In the genomic region with DNA sequence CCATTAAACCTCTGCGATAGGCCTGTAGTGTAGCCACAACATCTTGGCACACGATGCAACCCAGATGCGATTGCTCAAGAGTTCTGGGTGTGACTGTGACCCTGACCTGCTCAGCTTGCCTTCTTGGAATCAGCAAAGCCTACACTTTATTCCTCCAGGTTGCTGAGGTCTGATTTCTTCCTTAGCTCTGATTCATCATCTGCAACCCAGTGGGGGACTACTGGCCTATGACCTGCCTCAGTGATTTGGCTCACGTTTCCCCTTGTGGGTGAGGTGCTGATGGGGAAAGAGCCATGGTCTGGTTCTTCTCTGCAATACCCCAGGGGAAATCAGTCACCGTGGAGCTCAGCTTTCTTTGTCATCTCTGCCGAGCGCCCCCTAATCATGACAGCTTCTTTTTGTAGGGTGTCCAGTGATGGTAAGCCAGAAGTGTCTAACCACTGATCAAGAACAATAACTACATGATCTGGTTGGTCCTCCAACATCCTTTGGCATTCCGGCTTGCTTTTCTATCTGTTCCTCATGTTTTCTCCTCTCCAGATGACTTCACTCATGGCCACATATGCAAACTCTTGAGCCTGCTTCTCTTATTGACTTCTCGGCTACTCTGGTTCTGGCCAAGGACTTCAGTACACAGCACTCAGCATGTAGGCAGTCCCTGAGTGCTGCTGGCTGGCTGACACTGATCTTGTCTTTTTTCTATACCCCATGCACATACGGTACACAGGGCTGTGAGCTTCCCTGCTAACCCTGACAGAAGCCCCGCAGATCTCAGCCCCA, we compare ENCODE assay signal across 11 mouse cellular contexts.
A peak's percentile ranks its signal among the peaks of the same experiment; 100 is the strongest.
DNase-seq lines count a peak whose midpoint lies in the region; ATAC-seq and TF ChIP-seq lines count a peak whose summit lies in the region.
"Had no signal": no experiment of that assay in that cellular context is flagged by ENCODE, and none has a peak within 500 bp of the region (broad histone marks: within the 10 kb centered on the region; RNA-seq: fewer than 3 reads in every experiment).

No protein-coding gene starts in this region.

- no peak overlapping the region for H3K4me3 ChIP-seq in gastrocnemius, adult 2 months
- no peak overlapping the region for H3K4me3 ChIP-seq in limb, embryonic 10.5 days
- H3K4me3 ChIP-seq in liver, postnatal 0 days (ENCODE audit: low read depth, low read length): no peak overlapping the region
- H3K4me3 ChIP-seq: erythroblast, embryonic 14.5 days; hindbrain, embryonic 12.5 days; limb, embryonic 12.5 days had no signal

- no peak for TF ChIP-seq CTCF in gastrocnemius, adult 2 months (IDR thresholded peaks at IDR 0.05)
- TF ChIP-seq CTCF in liver, postnatal 0 days (IDR thresholded peaks at IDR 0.05; ENCODE audit: low read depth): no peak

- 0 out of 2 replicates have a peak, but pooled peaks cover 7% of the 10 kb centered on the region for H3K36me3 ChIP-seq in limb, embryonic 10.5 days
- H3K36me3 ChIP-seq in liver, postnatal 0 days (replicated peaks; ENCODE audit: insufficient read depth, low read length): no peaks in the 10 kb centered on the region
- H3K36me3 ChIP-seq: hindbrain, embryonic 12.5 days; limb, embryonic 12.5 days had no signal

- 76% methylated on average over 11 of the region's 11 CpGs for WGBS in limb, embryonic 10.5 days
- 73% methylated on average over 11 of the region's 11 CpGs for WGBS in liver, postnatal 0 days (ENCODE audit: insufficient replicate concordance)

- H3K4me1 ChIP-seq in limb, embryonic 10.5 days: peaks cover 26% of the 10 kb centered on the region
- no peaks in the 10 kb centered on the region for H3K4me1 ChIP-seq in liver, postnatal 0 days (ENCODE audit: insufficient read depth)

- peak overlapping the region; percentile 63 for H3K27ac ChIP-seq in gastrocnemius, adult 2 months
- H3K27ac ChIP-seq in limb, embryonic 10.5 days: peak overlapping the region; percentile 47
- H3K27ac ChIP-seq in liver, postnatal 0 days (ENCODE audit: low read depth): no peak overlapping the region
- H3K27ac ChIP-seq: hindbrain, embryonic 12.5 days had no signal

- intact Hi-C loops in gastrocnemius, adult 2 months (cut with DNase I): no loop called here

- no peak overlapping the region for H3K9ac ChIP-seq in liver, postnatal 0 days (replicated peaks)
- H3K9ac ChIP-seq: hindbrain, embryonic 12.5 days; limb, embryonic 12.5 days had no signal

- peak; percentile 51 for DNase-seq in gastrocnemius, adult 2 months
- no peak for DNase-seq in gastrocnemius, postnatal 10 days
- DNase-seq in urinary bladder, postnatal 36 days (ENCODE audit: low spot score in 2 of 2): peak; percentile 32 to 60
- no peak for DNase-seq in urinary bladder, postnatal 10 days (ENCODE audit: low spot score)
- DNase-seq in limb, embryonic 10.5 days (ENCODE audit: low spot score): no peak
- no peak for DNase-seq in frontal cortex, postnatal 10 days (ENCODE audit: low spot score in 2 of 2)
- DNase-seq in right cerebral cortex, postnatal 25 days: no peak
- no peak for DNase-seq in liver, postnatal 0 days

- no peak overlapping the region for H3K4me2 ChIP-seq in liver, postnatal 0 days (ENCODE audit: low read depth, low read length)
- H3K4me2 ChIP-seq: hindbrain, embryonic 12.5 days; limb, embryonic 12.5 days had no signal

- no peaks in the 10 kb centered on the region for H3K27me3 ChIP-seq in limb, embryonic 10.5 days (ENCODE audit: low read depth, poor library complexity, severe bottlenecking)
- H3K27me3 ChIP-seq in liver, postnatal 0 days (ENCODE audit: insufficient read depth, low read length): no peaks in the 10 kb centered on the region
- H3K27me3 ChIP-seq: hindbrain, embryonic 12.5 days; limb, embryonic 12.5 days had no signal

- H3K9me3 ChIP-seq in limb, embryonic 10.5 days (replicated peaks): no peaks in the 10 kb centered on the region
- H3K9me3 ChIP-seq in liver, postnatal 0 days (ENCODE audit: low read length): no peaks in the 10 kb centered on the region
- H3K9me3 ChIP-seq: hindbrain, embryonic 12.5 days had no signal

- no peak for TF ChIP-seq EP300 in liver, postnatal 0 days (IDR thresholded peaks at IDR 0.05; ENCODE audit: low read depth)

- no peak for ATAC-seq in liver, postnatal 0 days

Comparison
In these comparisons a context has a peak if more than half of its experiments do, and no peak if none do; other contexts are left out.
1. DNase-seq: peak in gastrocnemius, adult 2 months (single experiment) and urinary bladder, postnatal 36 days (2 of 2); none in gastrocnemius, postnatal 10 days (single experiment), urinary bladder, postnatal 10 days (single experiment), limb, embryonic 10.5 days (single experiment), frontal cortex, postnatal 10 days (0 of 2), right cerebral cortex, postnatal 25 days (single experiment) and liver, postnatal 0 days (single experiment).